Mouse (Mus musculus) right cerebral cortex, adult 2 months (tissue): ENCODE data around the gene Pgm3.
"Not testable (repeated sequence)": the region's sequence is repeated elsewhere in the genome, so short reads cannot be mapped to it uniquely, and the experiment has no call there.

ENCODE experiments used
- DNase-seq, 2 experiments: peaks; one replicate each; pipeline ENCODE4 v3.0.0; 2021 to 2022; ENCODE audit warnings: low spot score in 2 of 2

The Pgm3 gene

GRCm38 (mm10) chr9:86571540-86572135 lies at the start of gene Pgm3, which contains the start of gene Rwdd2a:
Gene Pgm3 (minus strand): TSS chr9:86571842.
Gene Rwdd2a (plus strand): TSS chr9:86571991.
- DNase-seq = peak; percentile 93 to 94

- no peak for DNase-seq
Measured at GRCm38 (mm10) chr9:86619341-86620139, 47.9 kb upstream of the Pgm3 start.

GRCm38 (mm10) chr9:86617837-86618492 lies 46.3 kb upstream of the Pgm3 start:
- no peak for DNase-seq

- DNase-seq = no peak
Measured at GRCm38 (mm10) chr9:86615765-86616164, 44.1 kb upstream of the Pgm3 start.

- DNase-seq = no peak
Measured at GRCm38 (mm10) chr9:86612091-86612490, 40.4 kb upstream of the Pgm3 start.

- DNase-seq = no peak
Measured at GRCm38 (mm10) chr9:86605776-86606175, 34.1 kb upstream of the Pgm3 start.

- no peak for DNase-seq
Measured at GRCm38 (mm10) chr9:86599723-86600303, 28.2 kb upstream of the Pgm3 start.

- not testable (repeated sequence) for DNase-seq
Measured at GRCm38 (mm10) chr9:86596983-86597382, 25.3 kb upstream of the Pgm3 start.

GRCm38 (mm10) chr9:86594357-86594767 lies 22.7 kb upstream of the Pgm3 start:
- DNase-seq = not testable (repeated sequence)

- peak; percentile 60 to 75 for DNase-seq
Measured at GRCm38 (mm10) chr9:86592676-86593668, 21.3 kb upstream of the Pgm3 start.

- no peak for DNase-seq
Measured at GRCm38 (mm10) chr9:86587019-86587795, 15.6 kb upstream of the Pgm3 start.

- peak; percentile 75 to 84 for DNase-seq
Measured at GRCm38 (mm10) chr9:86583740-86584139, 12.1 kb upstream of the Pgm3 start.

GRCm38 (mm10) chr9:86579657-86580056 lies 8.0 kb upstream of the Pgm3 start:
- DNase-seq = no peak

- no peak for DNase-seq
Measured at GRCm38 (mm10) chr9:86575178-86575577, 3.5 kb upstream of the Pgm3 start.

- no peak for DNase-seq
Measured at GRCm38 (mm10) chr9:86573616-86574303, 2.1 kb upstream of the Pgm3 start.

- peak; percentile 83 to 90 for DNase-seq
Measured at GRCm38 (mm10) chr9:86572636-86573291, 1.1 kb upstream of the Pgm3 start.

GRCm38 (mm10) chr9:86572196-86572595 lies 554 bp upstream of the Pgm3 start:
- no peak for DNase-seq

GRCm38 (mm10) chr9:86570946-86571345 lies 696 bp downstream of the Pgm3 start:
- no peak for DNase-seq

GRCm38 (mm10) chr9:86570261-86570890 lies 1.3 kb downstream of the Pgm3 start:
- no peak for DNase-seq
